Comparison of ENCODE assay signal across 13 mouse cellular contexts in genomic region chr6:18381380-18381779, GRCm38 (mm10).
"Had no signal": no experiment of that assay in that cellular context is flagged by ENCODE, and none has a peak within 500 bp of the region (broad histone marks: within the 10 kb centered on the region; RNA-seq: fewer than 3 reads in every experiment).

No protein-coding gene starts in this region.

- H3K36me3 ChIP-seq: liver, embryonic 12.5 days; lung, embryonic 15.5 days had no signal

- H3K27me3 ChIP-seq: kidney, embryonic 15.5 days; limb, embryonic 15.5 days; liver, embryonic 12.5 days; lung, embryonic 15.5 days; midbrain, embryonic 12.5 days; neural tube, embryonic 15.5 days had no signal

- DNase-seq: kidney, adult 2 months; kidney, postnatal 36 days; right cerebral cortex, postnatal 4 days; spleen, adult 18-20 months; thymus, adult 2 months; thymus, postnatal 25 days had no signal

- H3K9me3 ChIP-seq: kidney, embryonic 15.5 days; limb, embryonic 15.5 days; liver, embryonic 12.5 days; lung, embryonic 15.5 days; midbrain, embryonic 12.5 days; neural tube, embryonic 15.5 days had no signal

- H3K9ac ChIP-seq: kidney, embryonic 15.5 days; limb, embryonic 15.5 days; liver, embryonic 12.5 days; lung, embryonic 15.5 days; midbrain, embryonic 12.5 days; neural tube, embryonic 15.5 days had no signal

- H3K4me3 ChIP-seq: kidney, embryonic 15.5 days; limb, embryonic 15.5 days; liver, embryonic 12.5 days; lung, embryonic 15.5 days; midbrain, embryonic 12.5 days; myocyte; neural tube, embryonic 15.5 days had no signal

- ATAC-seq: liver, embryonic 12.5 days had no signal

- H3K4me1 ChIP-seq: limb, embryonic 15.5 days; liver, embryonic 12.5 days; midbrain, embryonic 12.5 days; neural tube, embryonic 15.5 days had no signal

- H3K4me2 ChIP-seq: kidney, embryonic 15.5 days; limb, embryonic 15.5 days; liver, embryonic 12.5 days; lung, embryonic 15.5 days; midbrain, embryonic 12.5 days; neural tube, embryonic 15.5 days had no signal

- H3K27ac ChIP-seq: limb, embryonic 15.5 days; liver, embryonic 12.5 days; midbrain, embryonic 12.5 days; neural tube, embryonic 15.5 days had no signal
